Mouse (Mus musculus): ENCODE results near the gene Gprasp2. TPM values are rescaled to one million over a fixed set of nuclear protein-coding genes. Genes with fewer than 3 reads are reported as not detected.
A peak's percentile ranks its signal among the peaks of the same experiment; 100 is the strongest.
"Not testable (repeated sequence)": the region's sequence is repeated elsewhere in the genome, so short reads cannot be mapped to it uniquely, and the experiment has no call there.

The Gprasp2 gene
- polyA plus RNA-seq (2012; rRNA removed) = 1.8 TPM in 2 replicates

DNA sequence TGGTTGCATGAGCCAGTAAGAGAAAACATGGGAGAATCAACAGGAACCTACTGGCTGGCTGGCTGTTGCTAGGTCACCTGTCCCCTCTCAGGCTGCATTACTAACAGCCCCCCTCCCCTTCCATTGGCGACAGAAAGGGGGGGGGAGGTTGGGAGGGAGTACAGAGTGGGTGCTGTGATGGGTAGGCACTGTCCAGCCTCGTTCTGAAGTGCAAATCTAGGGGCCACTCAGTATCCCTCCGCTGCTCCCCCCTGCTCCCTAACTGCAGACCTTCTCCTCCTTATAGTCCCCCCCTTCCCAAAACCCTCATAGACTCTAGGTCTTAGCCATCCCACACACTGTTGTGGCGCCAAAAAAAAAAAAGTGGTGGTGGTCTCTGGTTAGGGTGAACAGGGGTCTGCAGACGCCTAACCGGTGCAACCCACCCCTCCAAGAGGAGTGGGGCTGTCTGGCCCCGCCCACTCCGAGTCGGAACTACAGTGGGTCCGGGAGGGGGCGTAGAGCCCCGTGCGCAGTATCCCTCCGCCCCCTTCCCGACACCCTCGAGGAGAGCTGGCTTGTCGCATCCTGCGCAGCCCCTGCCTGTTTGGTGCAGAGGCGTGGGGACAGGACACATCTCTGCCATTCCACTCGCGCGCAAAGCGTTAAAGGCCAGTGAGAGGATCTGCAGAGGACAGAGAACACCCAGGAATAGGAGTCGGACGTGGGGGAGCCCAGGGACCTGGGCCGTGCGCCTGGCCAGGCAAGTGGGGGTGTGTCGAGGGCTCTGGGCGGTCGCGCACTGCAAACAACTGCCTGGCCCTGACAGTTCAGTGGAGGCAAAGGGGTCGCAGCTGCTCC, at the start of gene Gprasp2:
Gprasp2 (plus strand) TSS at position 514 of the 840 bp plus-strand sequence.
- H3K4me1 ChIP-seq (ENCODE audit: control insufficient read depth, insufficient read depth, insufficient read length); DNase-seq (ENCODE audit: low read depth in 1 of 2, low spot score in 2 of 2); H3K27ac ChIP-seq (ENCODE audit: insufficient read depth, low read length); H3K27me3 ChIP-seq (ENCODE audit: control insufficient read depth, insufficient read depth, low read length); H3K36me3 ChIP-seq (ENCODE audit: control insufficient read depth, insufficient read depth, low read length): not testable (repeated sequence)
- WGBS = 27% methylated on average over 29 of the region's 32 CpGs
- peak within 1 kb of the TSS; percentile 23; the same call in 1 of the 2 replicates for H3K4me3 ChIP-seq (ENCODE audit: extremely low read depth, insufficient read depth, insufficient read length)

DNA sequence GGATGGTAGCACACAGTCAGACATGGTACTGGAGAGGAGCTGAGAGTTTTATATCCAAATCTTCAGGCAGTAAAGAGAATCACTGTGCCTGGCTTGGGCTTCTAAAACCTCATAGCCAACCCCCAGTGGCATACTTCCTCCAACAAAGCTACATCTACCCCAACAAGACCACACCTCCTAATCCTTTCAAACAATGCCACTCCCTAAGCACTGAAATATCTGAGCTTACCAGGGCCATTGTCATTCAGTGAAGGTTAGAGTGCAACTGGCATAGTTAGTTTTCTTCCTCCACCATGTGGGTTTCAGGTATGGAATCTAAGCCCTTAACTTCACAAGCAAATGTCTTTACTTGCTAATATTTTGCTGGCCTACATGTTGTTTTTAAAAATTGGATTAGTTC, 47.3 kb upstream of the Gprasp2 start:
- H3K27ac ChIP-seq (ENCODE audit: insufficient read depth, low read length) = no peak overlapping the region
- TF ChIP-seq CTCF (IDR thresholded peaks at IDR 0.05; ENCODE audit: extremely low read depth, insufficient read depth, insufficient read length, insufficient replicate concordance) (no peak), POLR2A (IDR thresholded peaks at IDR 0.05; ENCODE audit: low read depth, low read length) (no peak)
- H3K4me1 ChIP-seq (ENCODE audit: control insufficient read depth, insufficient read depth, insufficient read length) = no peaks in the 10 kb centered on the region
- no peak for DNase-seq (ENCODE audit: low read depth in 1 of 2, low spot score in 2 of 2)
- no peak overlapping the region for H3K4me3 ChIP-seq (ENCODE audit: extremely low read depth, insufficient read depth, insufficient read length)
- no peaks in the 10 kb centered on the region for H3K36me3 ChIP-seq (ENCODE audit: control insufficient read depth, insufficient read depth, low read length)
- H3K27me3 ChIP-seq (ENCODE audit: control insufficient read depth, insufficient read depth, low read length) = no peaks in the 10 kb centered on the region

DNA sequence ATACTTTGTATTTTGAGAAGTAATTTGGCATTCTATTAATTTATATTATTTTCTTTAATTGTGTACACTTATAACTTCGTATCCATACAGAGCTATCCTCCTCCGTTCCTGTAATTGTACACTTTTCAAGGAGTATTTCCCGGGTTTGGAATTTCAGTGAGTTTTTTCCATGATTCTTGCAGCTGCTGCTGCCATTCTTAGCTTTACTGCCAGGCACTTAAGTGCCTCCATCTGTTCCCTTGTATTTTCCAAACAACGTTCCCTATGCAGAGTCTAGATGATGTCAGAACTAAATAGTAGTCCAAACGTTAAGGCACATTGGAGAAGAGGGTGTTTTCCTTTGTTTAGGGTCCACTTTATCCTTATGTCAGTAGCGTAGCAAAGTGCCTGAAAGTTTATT, 46.5 kb upstream of the Gprasp2 start:
- 83% methylated on average over 6 of the region's 6 CpGs for WGBS
- no peak for TF ChIP-seq POLR2A (IDR thresholded peaks at IDR 0.05; ENCODE audit: low read depth, low read length)
- no peak for TF ChIP-seq CTCF (IDR thresholded peaks at IDR 0.05; ENCODE audit: extremely low read depth, insufficient read depth, insufficient read length, insufficient replicate concordance)
- DNase-seq (ENCODE audit: low read depth in 1 of 2, low spot score in 2 of 2) = no peak
- no peaks in the 10 kb centered on the region for H3K4me1 ChIP-seq (ENCODE audit: control insufficient read depth, insufficient read depth, insufficient read length)
- H3K4me3 ChIP-seq (ENCODE audit: extremely low read depth, insufficient read depth, insufficient read length) = no peak overlapping the region
- H3K36me3 ChIP-seq (ENCODE audit: control insufficient read depth, insufficient read depth, low read length) = no peaks in the 10 kb centered on the region
- H3K27ac ChIP-seq (ENCODE audit: insufficient read depth, low read length) = no peak overlapping the region
- H3K27me3 ChIP-seq (ENCODE audit: control insufficient read depth, insufficient read depth, low read length) = no peaks in the 10 kb centered on the region

DNA sequence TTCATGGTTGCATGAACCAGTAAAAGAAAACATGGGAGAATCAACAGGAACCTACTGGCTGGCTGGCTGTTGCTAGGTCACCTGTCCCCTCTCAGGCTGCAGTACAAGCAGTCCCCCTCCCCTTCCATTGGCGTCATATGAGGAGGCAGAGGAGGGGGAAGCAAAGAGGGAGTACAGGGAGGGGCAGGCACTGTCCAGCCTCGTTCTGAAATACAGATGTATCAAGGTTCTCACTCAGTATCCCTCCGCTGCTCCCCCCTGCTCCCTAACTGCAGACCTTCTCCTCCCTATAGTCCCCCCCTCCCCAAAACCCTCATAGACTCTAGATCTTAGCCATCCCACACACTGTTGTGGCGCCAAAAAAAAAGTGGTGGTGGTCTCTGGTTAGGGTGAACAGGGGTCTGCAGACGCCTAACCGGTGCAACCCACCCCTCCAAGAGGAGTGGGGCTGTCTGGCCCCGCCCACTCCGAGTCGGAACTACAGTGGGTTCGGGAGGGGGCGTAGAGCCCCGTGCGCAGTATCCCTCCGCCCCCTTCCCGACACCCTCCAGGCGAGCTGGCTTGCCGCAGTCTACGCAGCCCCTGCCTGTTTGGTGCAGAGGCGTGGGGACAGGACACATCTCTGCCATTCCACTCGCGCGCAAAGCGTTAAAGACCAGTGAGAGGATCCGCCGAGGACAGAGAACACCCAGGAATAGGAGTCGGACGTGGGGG, 43.1 kb upstream of the Gprasp2 start:
- H3K27ac ChIP-seq (ENCODE audit: insufficient read depth, low read length); H3K27me3 ChIP-seq (ENCODE audit: control insufficient read depth, insufficient read depth, low read length); H3K36me3 ChIP-seq (ENCODE audit: control insufficient read depth, insufficient read depth, low read length); H3K4me1 ChIP-seq (ENCODE audit: control insufficient read depth, insufficient read depth, insufficient read length): not testable (repeated sequence)
- peak overlapping the region; percentile 52 for H3K4me3 ChIP-seq (ENCODE audit: extremely low read depth, insufficient read depth, insufficient read length)
- DNase-seq (ENCODE audit: low read depth in 1 of 2, low spot score in 2 of 2) = peak in 1 of 2 experiments; percentile 13
- 22% methylated on average over 27 of the region's 27 CpGs for WGBS

- H3K27me3 ChIP-seq (ENCODE audit: control insufficient read depth, insufficient read depth, low read length); H3K36me3 ChIP-seq (ENCODE audit: control insufficient read depth, insufficient read depth, low read length); DNase-seq (ENCODE audit: low read depth in 1 of 2, low spot score in 2 of 2); H3K27ac ChIP-seq (ENCODE audit: insufficient read depth, low read length); H3K4me1 ChIP-seq (ENCODE audit: control insufficient read depth, insufficient read depth, insufficient read length): not testable (repeated sequence)
- peak overlapping the region; percentile 52 for H3K4me3 ChIP-seq (ENCODE audit: extremely low read depth, insufficient read depth, insufficient read length)
- 33% methylated on average over 25 of the region's 26 CpGs for WGBS
These were observed 42.3 kb upstream of the Gprasp2 start for GRCm38 (mm10) chrX:135796305-135797211.

DNA sequence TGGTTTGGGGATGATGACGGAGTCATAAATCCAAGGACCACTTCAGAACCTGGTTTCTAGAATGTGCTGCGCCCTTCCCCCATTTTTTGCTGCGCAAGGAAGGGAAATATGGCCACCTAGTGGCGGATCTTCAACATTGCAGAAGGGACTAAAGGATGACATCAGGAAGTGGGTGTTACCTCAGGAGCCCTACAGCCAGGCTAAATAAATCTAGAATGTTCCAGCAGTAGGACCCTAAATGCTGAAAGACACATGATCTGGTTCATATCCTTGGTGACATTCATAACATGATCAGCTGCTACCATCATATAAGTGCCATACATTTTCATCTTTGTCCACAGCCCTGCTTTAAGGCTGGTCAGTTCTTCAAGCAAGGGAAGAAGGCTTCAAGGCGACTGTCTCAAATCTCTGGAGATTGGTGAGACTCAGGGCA, 41.6 kb upstream of the Gprasp2 start, which contains the start of gene Bhlhb9:
Bhlhb9 (plus strand) TSS at position 383 of the 433 bp plus-strand sequence.
- 34% methylated on average over 5 of the region's 5 CpGs for WGBS
- H3K36me3 ChIP-seq (ENCODE audit: control insufficient read depth, insufficient read depth, low read length); H3K4me1 ChIP-seq (ENCODE audit: control insufficient read depth, insufficient read depth, insufficient read length); H3K27me3 ChIP-seq (ENCODE audit: control insufficient read depth, insufficient read depth, low read length); H3K27ac ChIP-seq (ENCODE audit: insufficient read depth, low read length): not testable (repeated sequence)
- H3K4me3 ChIP-seq (ENCODE audit: extremely low read depth, insufficient read depth, insufficient read length) = peak within 1 kb of the TSS; percentile 52; the same call in 1 of the 2 replicates
- peak; percentile 30 to 38 for DNase-seq (ENCODE audit: low read depth in 1 of 2, low spot score in 2 of 2)

Measured in spleen, adult 2 months (tissue).